Mouse (Mus musculus) midbrain, postnatal 0 days (tissue): ENCODE results near the gene Itgb2. TPM values are rescaled to one million over a fixed set of nuclear protein-coding genes. Genes with fewer than 3 reads are reported as not detected.

Experiments
- ATAC-seq: fragments of 200-750 bp; cut with Nextera tagmentation; 2 replicates; pipeline ENCODE4 v1.8.0; 2017; ENCODE audit warnings: moderate number of reproducible peaks, mild to moderate bottlenecking, moderate TSS enrichment, moderate library complexity; ENCODE audit not compliant: low FRiP score
- DNase-seq: peaks from one replicate; pipeline ENCODE4 v3.0.0-alpha.2; 2015; ENCODE audit warnings: low spot score
- H3K27ac ChIP-seq: fragments of 300-500 bp; sonication (generic); 2 replicates; pipeline ENCODE4 v1.5.1; 2014; ENCODE audit warnings: low read depth, mild to moderate bottlenecking, low read length, mixed read lengths
- H3K27me3 ChIP-seq: fragments of 300-500 bp; sonication (generic); 2 replicates; pipeline ENCODE4 v1.6.1; 2014; ENCODE audit warnings: low read length, control low read depth, mixed read lengths; ENCODE audit not compliant: insufficient read depth
- H3K36me3 ChIP-seq: fragments of 300-500 bp; sonication (generic); 2 replicates; pipeline ENCODE4 v1.6.1; 2014; ENCODE audit warnings: low read length, control low read depth, mixed read lengths; ENCODE audit not compliant: insufficient read depth
- H3K4me1 ChIP-seq: fragments of 300-500 bp; sonication (generic); 2 replicates; pipeline ENCODE4 v1.6.1; 2014; ENCODE audit warnings: mild to moderate bottlenecking, control low read depth, antibody characterized with exemption, low read length, mixed read lengths; ENCODE audit not compliant: insufficient read depth
- H3K4me2 ChIP-seq: fragments of 300-500 bp; sonication (generic); 2 replicates; pipeline ENCODE4 v1.6.1; 2014; ENCODE audit warnings: low read depth, mild to moderate bottlenecking, low read length, mixed read lengths; ENCODE audit not compliant: poor library complexity, severe bottlenecking
- H3K4me3 ChIP-seq: fragments of 300-500 bp; sonication (generic); 2 replicates; pipeline ENCODE4 v1.5.1; 2014; ENCODE audit warnings: low read depth, mild to moderate bottlenecking, low read length, moderate library complexity
- H3K9ac ChIP-seq: fragments of 300-500 bp; sonication (generic); replicated peaks from 2 replicates; pipeline ENCODE4 v1.6.1; 2014; ENCODE audit warnings: mild to moderate bottlenecking, low read length, moderate library complexity, mixed read lengths; ENCODE audit not compliant: poor library complexity, severe bottlenecking
- H3K9me3 ChIP-seq: fragments of 300-500 bp; sonication (generic); 2 replicates; pipeline ENCODE4 v1.6.1; 2016; ENCODE audit warnings: low read length, control low read depth
- CTCF ChIP-seq: IDR thresholded peaks from 2 replicates; pipeline ENCODE4 v1.5.1; 2016; ENCODE audit warnings: antibody characterized with exemption, mild to moderate bottlenecking
- WGBS: fragments of 180-500 bp; shearing (Covaris S2); extraction: QIAGEN DNeasy Blood & Tissue Kit; methylation state at CpG from one replicate; pipeline ENCODE4 v1.1.7; 2014; 5-methylcytosine and 5-hydroxymethylcytosine counted together
- polyA plus RNA-seq: library from polyadenylated mRNA; unstranded; fragments of >200 nt; fragmentation: Nextera tagmentation; extraction: Ambion mirVana; gene quantifications from 2 replicates; pipeline ENCODE4 v1.2.1, GENCODE M21; 2015
- total RNA-seq: library from RNA; depleted of rRNA; stranded (reverse); fragments of >200 nt; gene quantifications from 2 replicates; pipeline ENCODE4 v1.2.3, GENCODE M21; 2014

Gene Itgb2
- total and polyA plus RNA-seq, 2 experiments from 2014 or later, result 0.55 to 1.2 TPM

DNA sequence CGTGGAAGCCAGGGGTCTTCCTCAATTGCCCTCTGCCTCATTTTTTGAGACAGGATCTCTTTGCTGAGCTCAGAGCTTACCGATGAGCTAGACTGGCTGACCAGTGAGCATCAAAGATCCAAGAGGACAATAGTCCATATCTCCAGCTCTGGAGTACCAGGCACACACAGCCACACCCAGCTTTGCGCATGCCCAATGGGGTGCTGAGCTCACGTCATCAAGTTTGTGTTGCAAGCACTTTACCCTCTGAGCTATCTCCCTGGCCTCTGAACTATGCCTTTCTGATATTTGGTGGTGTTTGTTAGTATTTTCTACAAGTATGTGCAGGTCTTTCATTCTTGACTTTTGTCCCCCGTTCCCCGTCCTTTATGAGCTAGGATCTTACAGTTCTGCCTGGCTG, 1.4 kb upstream of the Itgb2 start:
- no peaks in the 10 kb centered on the region for H3K9me3 ChIP-seq
- H3K4me2 ChIP-seq, result no peak overlapping the region
- ATAC-seq, result no peak
- H3K27me3 ChIP-seq, result no peaks in the 10 kb centered on the region
- H3K9ac ChIP-seq, result no peak overlapping the region
- no peak overlapping the region for H3K27ac ChIP-seq
- H3K4me3 ChIP-seq, result no peak overlapping the region
- TF ChIP-seq CTCF, result no peak
- no peaks in the 10 kb centered on the region for H3K36me3 ChIP-seq
- WGBS, result 86% methylated on average over 6 of the region's 6 CpGs
- no peaks in the 10 kb centered on the region for H3K4me1 ChIP-seq
- DNase-seq, result no peak

DNA sequence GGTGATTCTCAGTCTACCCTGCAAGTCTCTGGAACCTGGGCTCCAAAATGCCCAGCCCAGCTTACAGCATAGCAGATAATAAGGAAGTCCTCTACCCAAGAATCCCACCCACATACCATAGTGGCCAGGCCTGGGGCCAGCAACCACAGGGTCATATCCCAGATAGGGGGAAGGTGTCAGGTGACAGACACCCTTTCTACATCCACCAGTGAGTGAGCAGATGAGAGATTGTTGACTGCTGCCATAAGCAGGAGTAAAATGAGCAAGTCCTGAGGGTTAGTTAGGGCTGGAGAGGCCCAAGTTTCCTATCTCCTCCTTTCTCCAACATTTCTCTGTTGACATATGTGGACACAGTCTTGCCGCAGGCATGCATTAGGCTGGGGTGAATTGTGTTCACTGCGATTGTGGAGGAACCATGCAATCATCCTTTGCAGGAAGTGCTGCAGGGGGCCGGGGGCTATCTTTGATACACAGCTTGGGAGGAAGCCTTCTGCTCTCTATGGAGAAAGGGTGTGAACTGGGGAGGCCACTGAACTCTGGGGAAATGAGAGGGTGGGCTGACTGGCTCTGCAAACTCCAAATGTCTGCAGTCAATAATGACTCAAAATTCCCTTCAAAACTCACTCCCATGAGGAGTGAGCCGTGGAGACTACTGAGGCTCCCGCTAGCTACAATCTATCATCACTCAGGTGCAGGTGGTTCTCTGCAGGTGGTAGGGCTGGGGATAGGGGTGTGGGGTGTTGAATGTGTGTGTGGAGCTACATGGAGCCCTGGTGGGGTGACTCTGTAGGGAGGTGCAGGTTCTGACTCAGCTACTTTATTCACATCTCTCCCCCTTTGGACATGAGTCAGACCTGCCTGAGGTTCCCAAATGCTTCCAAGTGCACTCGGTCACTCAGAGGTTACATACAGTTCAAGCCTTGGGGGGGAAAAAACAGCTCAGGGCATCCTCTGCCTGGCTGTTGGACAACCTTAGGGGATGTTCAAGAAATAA, 1.3 kb downstream of the Itgb2 start:
- no peak for TF ChIP-seq CTCF
- 82% methylated on average over 6 of the region's 6 CpGs for WGBS
- Histone ChIP-seq H3K36me3 (no peaks in the 10 kb centered on the region), H3K27me3 (no peaks in the 10 kb centered on the region), H3K9ac (no peak overlapping the region), H3K27ac (no peak overlapping the region), H3K9me3 (no peaks in the 10 kb centered on the region), H3K4me1 (no peaks in the 10 kb centered on the region), H3K4me3 (no peak overlapping the region), H3K4me2 (no peak overlapping the region)
- no peak for DNase-seq
- no peak for ATAC-seq

DNA sequence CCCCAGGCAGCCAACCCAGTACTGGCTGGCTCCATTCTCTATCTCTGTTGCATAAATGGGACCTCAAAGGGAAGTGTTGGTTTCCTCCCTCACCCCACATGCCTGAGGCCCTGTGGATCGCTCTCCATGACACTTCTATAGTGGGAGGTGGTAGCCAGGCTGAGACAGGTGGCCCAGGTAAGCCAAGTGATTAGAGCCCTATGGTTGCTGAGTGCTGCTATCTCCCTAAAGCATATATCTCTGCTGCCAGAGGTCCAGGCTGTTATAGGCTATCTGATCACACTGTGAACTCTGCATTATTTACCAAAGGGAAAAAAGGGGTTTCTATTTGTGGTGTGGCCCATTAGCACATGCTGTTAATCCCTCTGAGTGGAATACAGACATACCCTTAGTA, 2.0 kb downstream of the Itgb2 start:
- DNase-seq (no peak), ATAC-seq (no peak)
- Histone ChIP-seq H3K9ac (no peak overlapping the region), H3K4me3 (no peak overlapping the region), H3K4me2 (no peak overlapping the region), H3K36me3 (no peaks in the 10 kb centered on the region), H3K27ac (no peak overlapping the region), H3K27me3 (no peaks in the 10 kb centered on the region), H3K9me3 (no peaks in the 10 kb centered on the region), H3K4me1 (no peaks in the 10 kb centered on the region)
- 73% methylated on average over 1 of the region's 1 CpGs for WGBS
- TF ChIP-seq CTCF, result no peak

DNA sequence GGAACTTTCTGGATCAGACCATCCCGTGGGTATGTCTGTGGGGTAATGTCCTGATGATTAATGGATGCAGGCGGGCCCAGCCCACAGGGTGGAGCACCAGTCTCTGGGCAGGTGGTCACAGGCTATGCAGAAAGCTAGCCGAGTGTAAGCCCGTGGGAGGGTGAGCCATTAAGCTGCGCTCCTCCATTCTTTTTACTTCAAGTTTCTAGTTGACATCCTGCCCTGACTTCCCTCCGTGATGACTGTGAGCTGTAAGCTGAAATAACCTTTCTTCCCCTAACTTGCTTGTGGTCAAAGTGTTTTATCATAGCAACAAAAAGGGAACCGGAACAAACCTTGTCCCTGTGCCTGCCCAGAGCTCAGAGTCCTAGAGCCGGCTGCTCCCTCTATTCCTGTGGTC, 6.7 kb downstream of the Itgb2 start:
- WGBS, result 76% methylated on average over 8 of the region's 8 CpGs
- no peaks in the 10 kb centered on the region for H3K4me1 ChIP-seq
- no peak overlapping the region for H3K4me3 ChIP-seq
- H3K9ac ChIP-seq, result no peak overlapping the region
- TF ChIP-seq CTCF, result no peak
- no peak overlapping the region for H3K4me2 ChIP-seq
- no peaks in the 10 kb centered on the region for H3K9me3 ChIP-seq
- no peaks in the 10 kb centered on the region for H3K36me3 ChIP-seq
- no peak for ATAC-seq
- no peaks in the 10 kb centered on the region for H3K27me3 ChIP-seq
- DNase-seq, result no peak
- H3K27ac ChIP-seq, result no peak overlapping the region

DNA sequence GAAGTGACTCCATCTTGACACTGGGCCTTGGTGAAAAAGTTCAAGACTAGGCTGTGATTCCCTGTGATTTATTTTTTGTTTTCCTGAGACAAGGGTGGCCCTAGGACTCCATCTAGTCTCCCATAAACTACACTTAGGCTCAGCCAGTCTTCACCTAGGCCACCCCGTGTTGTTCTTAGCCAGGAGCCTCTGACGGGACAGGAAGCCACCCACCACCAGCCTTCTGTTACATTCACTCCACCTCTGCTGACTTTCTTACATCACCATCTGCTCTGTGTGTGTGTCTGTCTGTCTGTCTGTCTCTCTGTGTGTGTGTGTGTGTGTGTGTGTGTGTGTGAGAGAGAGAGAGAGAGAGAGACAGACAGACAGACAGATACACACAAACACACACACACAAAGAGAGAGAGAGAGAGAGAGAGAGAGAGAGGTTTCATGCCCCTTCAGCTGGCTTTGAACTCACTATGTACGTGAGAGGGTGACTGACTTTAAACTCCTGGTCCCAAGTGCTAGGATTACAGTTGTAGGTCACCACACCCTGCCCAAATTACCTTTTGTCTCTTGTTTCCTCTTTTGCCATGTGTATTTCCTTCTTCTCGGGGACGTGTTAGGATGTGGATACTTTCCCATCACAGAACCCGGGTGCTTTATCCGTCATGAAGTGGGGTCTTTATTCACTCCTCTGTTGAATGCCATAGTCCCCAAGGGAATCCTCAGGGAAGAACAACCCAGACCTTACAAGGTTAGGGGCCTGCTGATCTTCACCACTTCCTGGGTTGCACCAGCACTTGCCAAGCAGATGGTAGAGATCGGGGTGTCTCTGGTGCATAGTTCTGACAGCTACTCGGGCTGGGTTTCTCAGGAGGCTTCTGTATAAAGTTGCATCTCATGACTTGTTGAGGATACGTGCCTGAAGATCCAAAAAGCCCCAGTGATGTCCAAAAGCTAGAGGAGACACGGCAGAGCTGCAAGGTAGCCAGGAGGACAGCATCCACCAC, 7.5 kb downstream of the Itgb2 start:
- no peaks in the 10 kb centered on the region for H3K9me3 ChIP-seq
- ATAC-seq, result no peak
- DNase-seq, result no peak
- H3K36me3 ChIP-seq, result no peaks in the 10 kb centered on the region
- WGBS, result 84% methylated on average over 11 of the region's 11 CpGs
- H3K27me3 ChIP-seq, result no peaks in the 10 kb centered on the region
- TF ChIP-seq CTCF, result no peak
- H3K9ac ChIP-seq, result no peak overlapping the region
- no peak overlapping the region for H3K4me2 ChIP-seq
- no peak overlapping the region for H3K27ac ChIP-seq
- H3K4me3 ChIP-seq, result no peak overlapping the region
- no peaks in the 10 kb centered on the region for H3K4me1 ChIP-seq
